Mouse (Mus musculus) hindbrain, embryonic 12.5 days (tissue): ENCODE measurements at regions not wholly inside any gene's neighbourhood (a gene's known extent, or its start where the extent isn't known, plus 50 kb on each side); places are given as distances from the start of the nearest gene placed in this dataset.
A peak's percentile ranks its signal among the peaks of the same experiment; 100 is the strongest.

Experiments
- ATAC-seq: fragments of 200-750 bp; cut with Nextera tagmentation; 2 replicates; pipeline ENCODE4 v1.8.0; 2017; ENCODE audit warnings: moderate TSS enrichment; ENCODE audit not compliant: low FRiP score
- H3K27ac ChIP-seq: fragments of 300-500 bp; sonication (generic); 2 replicates; pipeline ENCODE4 v1.5.1; 2016; ENCODE audit warnings: mild to moderate bottlenecking
- H3K27me3 ChIP-seq: fragments of 300-500 bp; sonication (generic); 2 replicates; pipeline ENCODE4 v1.6.1; 2016; ENCODE audit warnings: mild to moderate bottlenecking
- H3K36me3 ChIP-seq: fragments of 300-500 bp; sonication (generic); 2 replicates; pipeline ENCODE4 v1.6.1; 2016; ENCODE audit warnings: mild to moderate bottlenecking
- H3K4me1 ChIP-seq: fragments of 300-500 bp; sonication (generic); 2 replicates; pipeline ENCODE4 v1.6.1; 2016
- H3K4me2 ChIP-seq: fragments of 300-500 bp; sonication (generic); replicated peaks from 2 replicates; pipeline ENCODE4 v1.6.1; 2016; ENCODE audit warnings: mild to moderate bottlenecking
- H3K4me3 ChIP-seq: fragments of 300-500 bp; sonication (generic); 2 replicates; pipeline ENCODE4 v1.5.1; 2016; ENCODE audit warnings: mild to moderate bottlenecking
- H3K9ac ChIP-seq: fragments of 300-500 bp; sonication (generic); 2 replicates; pipeline ENCODE4 v1.6.1; 2016; ENCODE audit warnings: mild to moderate bottlenecking, moderate library complexity
- H3K9me3 ChIP-seq: fragments of 300-500 bp; sonication (generic); replicated peaks from 2 replicates; pipeline ENCODE4 v1.6.1; 2016; ENCODE audit warnings: mild to moderate bottlenecking
- WGBS: fragments of 180-500 bp; shearing (Covaris S2); methylation state at CpG from one replicate; pipeline ENCODE4 v1.1.7; 2016; 5-methylcytosine and 5-hydroxymethylcytosine counted together

GRCm38 (mm10) chr6:19755647-19756046 lies 889.5 kb downstream of the Ankrd7 start:
- H3K4me1 ChIP-seq = no peaks in the 10 kb centered on the region
- ATAC-seq = 0 out of 2 replicates have a peak, but pooled peaks have one; percentile 29
- no peak overlapping the region for H3K4me2 ChIP-seq
- no peaks in the 10 kb centered on the region for H3K36me3 ChIP-seq
- H3K9ac ChIP-seq = no peak overlapping the region
- no peaks in the 10 kb centered on the region for H3K9me3 ChIP-seq
- WGBS = 92% methylated on average over 3 of the region's 3 CpGs
- H3K27ac ChIP-seq = no peak overlapping the region
- H3K4me3 ChIP-seq = no peak overlapping the region
- H3K27me3 ChIP-seq = no peaks in the 10 kb centered on the region

DNA sequence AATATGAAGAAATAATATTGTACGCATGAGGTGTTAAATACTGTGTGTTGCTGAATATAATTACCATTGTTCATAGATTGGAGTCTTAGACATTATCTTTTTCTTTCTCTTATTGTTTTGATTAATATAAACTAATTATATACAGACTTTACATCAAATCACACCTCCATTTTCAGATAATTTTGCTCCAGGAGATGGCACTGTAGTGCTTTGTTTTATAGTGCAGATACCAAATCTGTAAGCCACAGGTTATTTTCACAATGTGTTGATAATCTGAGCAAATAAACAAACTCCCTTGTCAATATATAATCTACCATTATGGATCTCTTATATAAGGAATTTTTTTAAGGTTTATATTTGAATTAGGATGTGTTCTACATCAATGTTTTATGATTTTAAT lies 899.3 kb downstream of the Ankrd7 start:
- 96% methylated on average over 1 of the region's 1 CpGs for WGBS
- ATAC-seq = no peak
- Histone ChIP-seq H3K4me2 (no peak overlapping the region), H3K4me1 (no peaks in the 10 kb centered on the region), H3K9me3 (no peaks in the 10 kb centered on the region), H3K36me3 (no peaks in the 10 kb centered on the region), H3K27me3 (no peaks in the 10 kb centered on the region), H3K27ac (no peak overlapping the region), H3K9ac (no peak overlapping the region), H3K4me3 (no peak overlapping the region)
